Mouse (Mus musculus) myocyte (in vitro differentiated cells): ENCODE results near the gene Apaf1. TPM values are rescaled to one million over a fixed set of nuclear protein-coding genes. Genes with fewer than 3 reads are reported as not detected.

Source experiments
- H3K27me3 ChIP-seq: one replicate; pipeline ENCODE4 v1.6.1; 2011; ENCODE audit not compliant: control insufficient read depth, insufficient read depth, insufficient read length
- H3K36me3 ChIP-seq: one replicate; pipeline ENCODE4 v1.6.1; 2011; ENCODE audit not compliant: control insufficient read depth, insufficient read depth
- H3K4me2 ChIP-seq: one replicate; pipeline ENCODE4 v1.6.1; 2011; ENCODE audit warnings: low read depth, control low read depth
- H3K4me3 ChIP-seq: one replicate; pipeline ENCODE4 v1.5.1; 2011; ENCODE audit warnings: mild to moderate bottlenecking, control low read depth, moderate library complexity
- H3K79me2 ChIP-seq: one replicate; pipeline ENCODE4 v1.6.1; 2011; ENCODE audit not compliant: control insufficient read depth, insufficient read depth
- H3ac ChIP-seq: one replicate; pipeline ENCODE4 v1.6.1; 2011; ENCODE audit not compliant: control insufficient read depth, insufficient read length
- CEBPB ChIP-seq: IDR thresholded peaks from 2 replicates; pipeline ENCODE4 v1.6.1; 2011; ENCODE audit warnings: mild to moderate bottlenecking, moderate library complexity; ENCODE audit not compliant: poor library complexity, insufficient read depth, severe bottlenecking
- E2F4 ChIP-seq: IDR thresholded peaks from one replicate; pipeline ENCODE4 v1.6.1; 2011; ENCODE audit warnings: mild to moderate bottlenecking, control low read depth, moderate library complexity; ENCODE audit not compliant: insufficient read depth
- MAX ChIP-seq: IDR thresholded peaks from one replicate; pipeline ENCODE4 v1.6.1; 2011; ENCODE audit warnings: low read depth, mild to moderate bottlenecking, control low read depth
- MYOD1 ChIP-seq, 3 experiments: IDR thresholded peaks; one replicate each; pipeline ENCODE4 v1.6.1; 2011; ENCODE audit warnings: control low read depth in 2 of 3, low read depth in 2 of 3, mild to moderate bottlenecking in 2 of 3, moderate library complexity in 1 of 3; ENCODE audit not compliant: insufficient read length in 2 of 3, control insufficient read depth in 1 of 3
- MYOG ChIP-seq, 3 experiments: IDR thresholded peaks; one replicate each; pipeline ENCODE4 v1.6.1; 2011; ENCODE audit warnings: control low read depth in 2 of 3, low read depth in 2 of 3, mild to moderate bottlenecking in 2 of 3; ENCODE audit not compliant: insufficient read length in 2 of 3, control insufficient read depth in 1 of 3, insufficient read depth in 1 of 3
- POLR2A ChIP-seq: IDR thresholded peaks from one replicate; pipeline ENCODE4 v1.6.1; 2011; ENCODE audit warnings: low read depth, mild to moderate bottlenecking, control low read depth, moderate library complexity; ENCODE audit not compliant: insufficient read length
- POLR2AphosphoS2 ChIP-seq: IDR thresholded peaks from one replicate; pipeline ENCODE4 v1.6.1; 2011; ENCODE audit warnings: low read depth, control low read depth; ENCODE audit not compliant: insufficient read length
- REST ChIP-seq: IDR thresholded peaks from one replicate; pipeline ENCODE4 v1.6.1; 2011; ENCODE audit warnings: mild to moderate bottlenecking, control low read depth, moderate library complexity; ENCODE audit not compliant: insufficient read depth, insufficient read length
- SRF ChIP-seq: IDR thresholded peaks from one replicate; pipeline ENCODE4 v1.6.1; 2011; ENCODE audit warnings: low read depth; ENCODE audit not compliant: control insufficient read depth, insufficient read length
- TCF12 ChIP-seq: IDR thresholded peaks from one replicate; pipeline ENCODE4 v1.6.1; 2011; ENCODE audit warnings: mild to moderate bottlenecking, control low read depth; ENCODE audit not compliant: poor library complexity, insufficient read depth, severe bottlenecking
- TCF3 ChIP-seq: IDR thresholded peaks from one replicate; pipeline ENCODE4 v1.6.1; 2011; ENCODE audit warnings: low read depth, control low read depth; ENCODE audit not compliant: insufficient read length
- USF1 ChIP-seq: IDR thresholded peaks from one replicate; pipeline ENCODE4 v1.6.1; 2011; ENCODE audit warnings: low read depth, mild to moderate bottlenecking, control low read depth, moderate library complexity
- polyA plus RNA-seq: library from polyadenylated mRNA; unstranded; fragments of >200 nt; fragmentation: generic; extraction: Trizol; gene quantifications from one replicate; pipeline ENCODE4 v1.2.1, GENCODE M21; 2012; ENCODE audit warnings: missing spikeins

Apaf1 gene
- polyA plus RNA-seq, 1 experiment, result 4.3 TPM

- Histone ChIP-seq H3K4me2 (no peak overlapping the region), H3K4me3 (no peak overlapping the region), H3K27me3 (no peaks in the 10 kb centered on the region), H3K36me3 (no peaks in the 10 kb centered on the region), H3K79me2 (no peaks in the 10 kb centered on the region), H3ac (no peak overlapping the region)
- TF ChIP-seq MYOD1 (IDR thresholded peaks at IDR 0.05; ENCODE audit: control insufficient read depth in 1 of 3, insufficient read length in 2 of 3, low read depth in 2 of 3), result no peak
- no peak for TF ChIP-seq REST
- TF ChIP-seq MAX, result no peak
- TF ChIP-seq TCF12, result no peak
- no peak for TF ChIP-seq E2F4
- no peak for TF ChIP-seq SRF
- no peak for TF ChIP-seq POLR2A
- no peak for TF ChIP-seq MYOG (IDR thresholded peaks at IDR 0.05; ENCODE audit: control insufficient read depth in 1 of 3, insufficient read depth in 1 of 3, insufficient read length in 2 of 3, low read depth in 2 of 3)
- TF ChIP-seq POLR2AphosphoS2, result no peak
- TF ChIP-seq USF1, result no peak
- no peak for TF ChIP-seq CEBPB
- TF ChIP-seq TCF3, result no peak
Observed at GRCm38 (mm10) chr10:90966821-90967220, 115.7 kb downstream of the Apaf1 start.

GRCm38 (mm10) chr10:90965671-90966315 lies 116.8 kb downstream of the Apaf1 start:
- Histone ChIP-seq H3ac (no peak overlapping the region), H3K27me3 (no peaks in the 10 kb centered on the region), H3K4me2 (peak overlapping the region; percentile 15), H3K36me3 (no peaks in the 10 kb centered on the region), H3K4me3 (no peak overlapping the region), H3K79me2 (no peaks in the 10 kb centered on the region)
- no peak for TF ChIP-seq MYOD1 (IDR thresholded peaks at IDR 0.05; ENCODE audit: control insufficient read depth in 1 of 3, insufficient read length in 2 of 3, low read depth in 2 of 3)
- TF ChIP-seq TCF3, result no peak
- TF ChIP-seq REST, result no peak
- no peak for TF ChIP-seq POLR2A
- no peak for TF ChIP-seq E2F4
- TF ChIP-seq CEBPB, result no peak
- TF ChIP-seq MAX, result no peak
- TF ChIP-seq SRF, result no peak
- no peak for TF ChIP-seq MYOG (IDR thresholded peaks at IDR 0.05; ENCODE audit: control insufficient read depth in 1 of 3, insufficient read depth in 1 of 3, insufficient read length in 2 of 3, low read depth in 2 of 3)
- TF ChIP-seq TCF12, result no peak
- TF ChIP-seq POLR2AphosphoS2, result no peak

GRCm38 (mm10) chr10:90964511-90964910 lies 118.1 kb downstream of the Apaf1 start:
- no peaks in the 10 kb centered on the region for H3K27me3 ChIP-seq
- H3K4me2 ChIP-seq, result no peak overlapping the region
- H3K79me2 ChIP-seq, result no peaks in the 10 kb centered on the region
- TF ChIP-seq REST, result no peak
- TF ChIP-seq CEBPB, result no peak
- TF ChIP-seq USF1, result no peak
- TF ChIP-seq MYOG (IDR thresholded peaks at IDR 0.05; ENCODE audit: control insufficient read depth in 1 of 3, insufficient read depth in 1 of 3, insufficient read length in 2 of 3, low read depth in 2 of 3), result no peak
- TF ChIP-seq MAX, result no peak
- TF ChIP-seq POLR2AphosphoS2, result no peak
- TF ChIP-seq POLR2A, result no peak
- TF ChIP-seq TCF12, result no peak
- TF ChIP-seq SRF, result no peak
- no peak for TF ChIP-seq TCF3
- TF ChIP-seq MYOD1 (IDR thresholded peaks at IDR 0.05; ENCODE audit: control insufficient read depth in 1 of 3, insufficient read length in 2 of 3, low read depth in 2 of 3), result no peak
- no peak for TF ChIP-seq E2F4
- no peak overlapping the region for H3ac ChIP-seq
- H3K36me3 ChIP-seq, result no peaks in the 10 kb centered on the region
- no peak overlapping the region for H3K4me3 ChIP-seq

- no peak overlapping the region for H3K4me2 ChIP-seq
- no peak overlapping the region for H3ac ChIP-seq
- no peak overlapping the region for H3K4me3 ChIP-seq
- H3K27me3 ChIP-seq, result no peaks in the 10 kb centered on the region
- H3K79me2 ChIP-seq, result no peaks in the 10 kb centered on the region
- TF ChIP-seq SRF (no peak), MYOG (IDR thresholded peaks at IDR 0.05; ENCODE audit: control insufficient read depth in 1 of 3, insufficient read depth in 1 of 3, insufficient read length in 2 of 3, low read depth in 2 of 3) (no peak), USF1 (no peak), CEBPB (no peak), E2F4 (no peak), REST (no peak), POLR2AphosphoS2 (no peak), MYOD1 (IDR thresholded peaks at IDR 0.05; ENCODE audit: control insufficient read depth in 1 of 3, insufficient read length in 2 of 3, low read depth in 2 of 3) (no peak), MAX (no peak), POLR2A (no peak), TCF3 (no peak), TCF12 (no peak)
- H3K36me3 ChIP-seq, result no peaks in the 10 kb centered on the region
Observed at GRCm38 (mm10) chr10:90960374-90960773, 122.2 kb downstream of the Apaf1 start.
